Mouse (Mus musculus): ENCODE measurements around the gene Barx1. TPM values are rescaled to one million over a fixed set of nuclear protein-coding genes. Genes with fewer than 3 reads are reported as not detected.

Gene Barx1
- polyA plus RNA-seq, 1 experiment from 2014 or later: not detected

- no peak overlapping the region for H3K9ac ChIP-seq (ENCODE audit: low read depth, low read length)
- H3K9me3 ChIP-seq (ENCODE audit: control insufficient read depth, low read length): 0 out of 2 replicates have a peak, but pooled peaks cover 2% of the 10 kb centered on the region
- H3K36me3 ChIP-seq (ENCODE audit: control insufficient read depth, insufficient read depth, low read length): no peaks in the 10 kb centered on the region
- no peaks in the 10 kb centered on the region for H3K27me3 ChIP-seq (ENCODE audit: control insufficient read depth, insufficient read depth, low read length)
- no peak for ATAC-seq (ENCODE audit: low FRiP score, low TSS enrichment)
- H3K4me2 ChIP-seq (replicated peaks; ENCODE audit: low read depth, low read length): no peak overlapping the region
- no peak overlapping the region for H3K27ac ChIP-seq (ENCODE audit: low read depth, low read length)
- H3K4me1 ChIP-seq (ENCODE audit: control insufficient read depth, insufficient read depth, low read length): no peaks in the 10 kb centered on the region
- 78% methylated on average over 6 of the region's 6 CpGs for WGBS
- H3K4me3 ChIP-seq (ENCODE audit: low read length): no peak overlapping the region
Measured at GRCm38 (mm10) chr13:48643072-48643471, 19.7 kb upstream of the Barx1 start.

GRCm38 (mm10) chr13:48643991-48644390 lies 18.8 kb upstream of the Barx1 start:
- WGBS: 38% methylated on average over 3 of the region's 3 CpGs
- Histone ChIP-seq H3K4me1 (ENCODE audit: control insufficient read depth, insufficient read depth, low read length) (no peaks in the 10 kb centered on the region), H3K9ac (ENCODE audit: low read depth, low read length) (no peak overlapping the region), H3K4me3 (ENCODE audit: low read length) (no peak overlapping the region), H3K27ac (ENCODE audit: low read depth, low read length) (no peak overlapping the region), H3K36me3 (ENCODE audit: control insufficient read depth, insufficient read depth, low read length) (no peaks in the 10 kb centered on the region), H3K4me2 (replicated peaks; ENCODE audit: low read depth, low read length) (no peak overlapping the region), H3K27me3 (ENCODE audit: control insufficient read depth, insufficient read depth, low read length) (no peaks in the 10 kb centered on the region), H3K9me3 (ENCODE audit: control insufficient read depth, low read length) (0 out of 2 replicates have a peak, but pooled peaks cover 2% of the 10 kb centered on the region)
- ATAC-seq (ENCODE audit: low FRiP score, low TSS enrichment): no peak

DNA sequence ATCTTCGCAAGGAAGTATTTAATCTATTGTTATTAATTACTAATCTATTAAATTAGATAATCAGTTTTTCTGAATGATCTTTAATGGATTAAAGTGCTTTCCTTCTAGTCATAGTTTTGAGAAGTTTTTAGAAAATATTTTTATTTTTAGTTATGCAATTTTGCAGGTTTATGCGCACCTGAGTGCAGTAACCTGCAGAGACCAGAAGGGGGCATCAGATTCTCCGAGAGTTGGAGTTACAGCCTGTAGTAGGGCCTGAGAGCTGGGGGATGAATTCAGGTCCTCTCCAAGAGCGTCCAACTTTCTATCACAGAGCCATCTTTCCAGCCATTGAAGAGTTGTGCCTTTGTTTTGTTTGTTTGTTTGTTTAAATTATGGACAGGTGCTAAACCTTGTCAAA lies 16.1 kb upstream of the Barx1 start:
- Histone ChIP-seq H3K4me1 (ENCODE audit: control insufficient read depth, insufficient read depth, low read length) (no peaks in the 10 kb centered on the region), H3K36me3 (ENCODE audit: control insufficient read depth, insufficient read depth, low read length) (no peaks in the 10 kb centered on the region), H3K9me3 (ENCODE audit: control insufficient read depth, low read length) (0 out of 2 replicates have a peak, but pooled peaks cover 2% of the 10 kb centered on the region), H3K4me3 (ENCODE audit: low read length) (no peak overlapping the region), H3K4me2 (replicated peaks; ENCODE audit: low read depth, low read length) (no peak overlapping the region), H3K9ac (ENCODE audit: low read depth, low read length) (no peak overlapping the region), H3K27ac (ENCODE audit: low read depth, low read length) (no peak overlapping the region), H3K27me3 (ENCODE audit: control insufficient read depth, insufficient read depth, low read length) (no peaks in the 10 kb centered on the region)
- 91% methylated on average over 4 of the region's 4 CpGs for WGBS
- no peak for ATAC-seq (ENCODE audit: low FRiP score, low TSS enrichment)

- Histone ChIP-seq H3K9me3 (ENCODE audit: control insufficient read depth, low read length) (0 out of 2 replicates have a peak, but pooled peaks cover 2% of the 10 kb centered on the region), H3K36me3 (ENCODE audit: control insufficient read depth, insufficient read depth, low read length) (no peaks in the 10 kb centered on the region), H3K9ac (ENCODE audit: low read depth, low read length) (no peak overlapping the region), H3K4me2 (replicated peaks; ENCODE audit: low read depth, low read length) (no peak overlapping the region), H3K4me1 (ENCODE audit: control insufficient read depth, insufficient read depth, low read length) (no peaks in the 10 kb centered on the region), H3K27me3 (ENCODE audit: control insufficient read depth, insufficient read depth, low read length) (peaks cover 13% of the 10 kb centered on the region; the same call in 1 of the 2 replicates), H3K27ac (ENCODE audit: low read depth, low read length) (no peak overlapping the region), H3K4me3 (ENCODE audit: low read length) (no peak overlapping the region)
- no peak for ATAC-seq (ENCODE audit: low FRiP score, low TSS enrichment)
- 0% methylated on average over 1 of the region's 1 CpGs for WGBS
Measured at GRCm38 (mm10) chr13:48650615-48651014, 12.2 kb upstream of the Barx1 start.

GRCm38 (mm10) chr13:48651132-48652065 lies 11.4 kb upstream of the Barx1 start:
- H3K4me3 ChIP-seq (ENCODE audit: low read length): no peak overlapping the region
- H3K9me3 ChIP-seq (ENCODE audit: control insufficient read depth, low read length): 0 out of 2 replicates have a peak, but pooled peaks cover 2% of the 10 kb centered on the region
- peaks cover 19% of the 10 kb centered on the region for H3K27me3 ChIP-seq (ENCODE audit: control insufficient read depth, insufficient read depth, low read length)
- H3K27ac ChIP-seq (ENCODE audit: low read depth, low read length): no peak overlapping the region
- no peak for ATAC-seq (ENCODE audit: low FRiP score, low TSS enrichment)
- no peak overlapping the region for H3K4me2 ChIP-seq (replicated peaks; ENCODE audit: low read depth, low read length)
- H3K4me1 ChIP-seq (ENCODE audit: control insufficient read depth, insufficient read depth, low read length): no peaks in the 10 kb centered on the region
- H3K9ac ChIP-seq (ENCODE audit: low read depth, low read length): no peak overlapping the region
- WGBS: 67% methylated on average over 6 of the region's 6 CpGs
- no peaks in the 10 kb centered on the region for H3K36me3 ChIP-seq (ENCODE audit: control insufficient read depth, insufficient read depth, low read length)

DNA sequence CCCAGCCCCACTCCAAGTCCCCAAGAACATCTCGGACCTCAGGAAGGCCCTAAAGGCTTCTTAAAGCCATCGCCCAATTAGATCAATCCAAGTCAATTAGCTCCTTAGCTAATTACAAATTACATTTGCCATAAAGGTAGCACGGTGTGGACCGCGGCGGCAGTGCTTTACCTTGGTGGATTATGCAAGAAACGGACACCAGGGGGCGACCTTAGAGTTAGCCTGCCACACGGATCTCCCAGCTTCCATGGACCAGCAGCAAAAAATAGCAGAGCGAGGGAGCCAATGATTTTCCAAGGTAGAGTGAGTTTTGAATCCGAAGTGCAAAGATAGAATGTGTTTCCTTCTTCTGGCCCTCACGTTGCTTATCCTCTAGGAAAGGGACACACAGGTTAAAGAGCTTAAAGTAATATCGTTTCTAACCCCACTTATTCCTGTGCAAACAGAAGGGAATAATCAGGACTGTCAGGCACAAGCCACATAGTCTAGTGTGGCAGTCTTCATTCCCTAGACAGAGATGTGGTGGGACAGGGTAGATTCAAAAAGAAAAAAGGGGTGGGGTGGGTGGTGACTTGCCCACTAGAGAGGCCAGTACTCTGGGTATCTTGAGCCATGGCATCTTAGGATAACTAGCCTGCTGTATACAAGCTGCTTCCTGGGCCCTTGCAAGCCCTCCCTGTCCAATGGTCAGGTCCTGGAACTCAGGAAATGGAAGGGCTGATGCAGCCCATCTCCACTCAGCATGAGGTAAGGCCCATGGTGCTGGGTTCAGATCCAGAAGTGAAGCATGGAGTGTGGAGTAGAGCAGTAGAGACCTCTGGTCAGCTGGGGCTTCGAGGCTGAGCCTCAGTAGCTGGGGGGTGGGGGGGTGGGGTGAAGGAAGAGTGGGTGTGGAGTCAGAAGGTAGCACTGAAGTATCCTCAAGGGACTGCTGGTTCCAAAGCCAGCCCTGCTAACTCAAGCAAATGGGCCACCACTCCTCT lies 8.7 kb upstream of the Barx1 start:
- peak; percentile 21; the same call in 1 of the 2 replicates for ATAC-seq (ENCODE audit: low FRiP score, low TSS enrichment)

DNA sequence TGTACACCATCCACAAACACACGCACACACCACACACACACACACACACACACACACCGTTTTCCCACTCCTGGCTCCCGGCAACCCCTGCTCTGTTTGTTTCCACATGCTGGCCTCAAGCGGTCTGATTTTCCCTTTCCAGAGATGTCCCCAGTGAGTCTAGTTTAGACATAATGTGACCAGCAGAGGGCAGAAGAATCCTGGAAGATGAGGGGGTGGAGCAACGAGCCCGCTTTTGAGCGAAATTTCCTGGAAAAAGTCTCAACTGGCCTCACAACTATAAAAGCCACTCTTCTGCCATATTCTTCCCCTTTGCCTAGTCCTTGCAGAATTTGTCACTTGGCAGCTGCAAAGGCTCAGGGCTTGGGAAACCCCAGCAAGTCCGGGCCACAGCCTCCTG lies 7.2 kb upstream of the Barx1 start:
- peak; percentile 70 for ATAC-seq (ENCODE audit: low FRiP score, low TSS enrichment)
- no peak overlapping the region for H3K4me3 ChIP-seq (ENCODE audit: low read length)
- peaks cover 59% of the 10 kb centered on the region for H3K27me3 ChIP-seq (ENCODE audit: control insufficient read depth, insufficient read depth, low read length)
- no peak overlapping the region for H3K9ac ChIP-seq (ENCODE audit: low read depth, low read length)
- no peak overlapping the region for H3K27ac ChIP-seq (ENCODE audit: low read depth, low read length)
- no peaks in the 10 kb centered on the region for H3K9me3 ChIP-seq (ENCODE audit: control insufficient read depth, low read length)
- H3K36me3 ChIP-seq (ENCODE audit: control insufficient read depth, insufficient read depth, low read length): no peaks in the 10 kb centered on the region
- H3K4me1 ChIP-seq (ENCODE audit: control insufficient read depth, insufficient read depth, low read length): peaks cover 3% of the 10 kb centered on the region; the same call in 1 of the 2 replicates
- WGBS: 1% methylated on average over 8 of the region's 8 CpGs
- no peak overlapping the region for H3K4me2 ChIP-seq (replicated peaks; ENCODE audit: low read depth, low read length)

More for the DNA sequence above, 8.7 kb upstream of the Barx1 start:
- peaks cover 3% of the 10 kb centered on the region; the same call in 1 of the 2 replicates for H3K4me1 ChIP-seq (ENCODE audit: control insufficient read depth, insufficient read depth, low read length)
- H3K9ac ChIP-seq (ENCODE audit: low read depth, low read length): no peak overlapping the region
- 9% methylated on average over 14 of the region's 14 CpGs for WGBS
- H3K9me3 ChIP-seq (ENCODE audit: control insufficient read depth, low read length): no peaks in the 10 kb centered on the region
- no peaks in the 10 kb centered on the region for H3K36me3 ChIP-seq (ENCODE audit: control insufficient read depth, insufficient read depth, low read length)
- no peak overlapping the region for H3K4me2 ChIP-seq (replicated peaks; ENCODE audit: low read depth, low read length)
- H3K4me3 ChIP-seq (ENCODE audit: low read length): no peak overlapping the region
- peaks cover 44% of the 10 kb centered on the region for H3K27me3 ChIP-seq (ENCODE audit: control insufficient read depth, insufficient read depth, low read length)
- H3K27ac ChIP-seq (ENCODE audit: low read depth, low read length): no peak overlapping the region

GRCm38 (mm10) chr13:48657791-48658190 lies 5.0 kb upstream of the Barx1 start:
- no peak overlapping the region for H3K27ac ChIP-seq (ENCODE audit: low read depth, low read length)
- H3K4me2 ChIP-seq (replicated peaks; ENCODE audit: low read depth, low read length): no peak overlapping the region
- WGBS: 1% methylated on average over 9 of the region's 9 CpGs
- H3K36me3 ChIP-seq (ENCODE audit: control insufficient read depth, insufficient read depth, low read length): no peaks in the 10 kb centered on the region
- no peak for ATAC-seq (ENCODE audit: low FRiP score, low TSS enrichment)
- no peak overlapping the region for H3K9ac ChIP-seq (ENCODE audit: low read depth, low read length)
- H3K27me3 ChIP-seq (ENCODE audit: control insufficient read depth, insufficient read depth, low read length): peaks cover 78% of the 10 kb centered on the region
- no peaks in the 10 kb centered on the region for H3K9me3 ChIP-seq (ENCODE audit: control insufficient read depth, low read length)
- peaks cover 7% of the 10 kb centered on the region; the same call in 1 of the 2 replicates for H3K4me1 ChIP-seq (ENCODE audit: control insufficient read depth, insufficient read depth, low read length)
- H3K4me3 ChIP-seq (ENCODE audit: low read length): no peak overlapping the region
